Mouse (Mus musculus) left cerebral cortex, postnatal 4 days (tissue): ENCODE results near the gene Cln6. TPM values are rescaled to one million over a fixed set of nuclear protein-coding genes. Genes with fewer than 3 reads are reported as not detected.
A peak's percentile ranks its signal among the peaks of the same experiment; 100 is the strongest.
"Not testable (repeated sequence)": the region's sequence is repeated elsewhere in the genome, so short reads cannot be mapped to it uniquely, and the experiment has no call there.

Source experiments
- DNase-seq: peaks from one replicate; pipeline ENCODE4 v3.0.0-alpha.2; 2022
- intact Hi-C: fragments of 180-260 bp; cut with DNase I; formaldehyde crosslinking; loops from one replicate; pipeline ENCODE4 v1.15.1; 2025
- total RNA-seq, 2 experiments: library from RNA; stranded (reverse); gene quantifications; 2 replicates each; pipeline ENCODE4 v1.2.3; 2021

Cln6 gene
- total RNA-seq, 2 experiments from 2014 or later: 7.1 to 9.0 TPM

GRCm38 (mm10) chr9:62828662-62829086 is 9.9 kb upstream of the Cln6 start:
- intact Hi-C loops: no loop called here
- peak; percentile 94 for DNase-seq

- intact Hi-C loops: no loop called here
- no peak for DNase-seq
Measured at GRCm38 (mm10) chr9:62829877-62830276, 8.7 kb upstream of the Cln6 start.

- DNase-seq: no peak
- intact Hi-C loops: no loop called here
Measured at GRCm38 (mm10) chr9:62834906-62835305, 3.7 kb upstream of the Cln6 start.

- intact Hi-C loops: no loop called here
- DNase-seq: no peak
Measured at GRCm38 (mm10) chr9:62835705-62836446, 2.7 kb upstream of the Cln6 start.

GRCm38 (mm10) chr9:62837611-62838010 is 974 bp upstream of the Cln6 start:
- intact Hi-C loops: no loop called here
- DNase-seq: no peak

- intact Hi-C loops: no loop called here
- DNase-seq: no peak
Measured at GRCm38 (mm10) chr9:62838146-62838505, 459 bp upstream of the Cln6 start.

GRCm38 (mm10) chr9:62839172-62839770 is 686 bp downstream of the Cln6 start:
- intact Hi-C loops: no loop called here

GRCm38 (mm10) chr9:62843356-62844024 is 4.9 kb downstream of the Cln6 start:
- intact Hi-C loops: no loop called here
- DNase-seq: no peak

More at GRCm38 (mm10) chr9:62839172-62839770, 686 bp downstream of the Cln6 start:
- DNase-seq: peak; percentile 37

GRCm38 (mm10) chr9:62844461-62844860 is 5.9 kb downstream of the Cln6 start:
- intact Hi-C loops: no loop called here

GRCm38 (mm10) chr9:62847694-62848093 is 9.1 kb downstream of the Cln6 start:
- DNase-seq: peak; percentile 89
- intact Hi-C loops: loop anchor here (5.0 kb wide), 1 partner anchor 280 kb away; no protein-coding TSS in a partner anchor

More at GRCm38 (mm10) chr9:62844461-62844860, 5.9 kb downstream of the Cln6 start:
- DNase-seq: no peak

GRCm38 (mm10) chr9:62848641-62849040 is 10.1 kb downstream of the Cln6 start:
- DNase-seq: no peak
- intact Hi-C loops: loop anchor here (5.0 kb wide), 1 partner anchor 279 kb away; no protein-coding TSS in a partner anchor

- DNase-seq: no peak
- intact Hi-C loops: no loop called here
Measured at GRCm38 (mm10) chr9:62851571-62851970, 13.0 kb downstream of the Cln6 start.

- intact Hi-C loops: no loop called here
- DNase-seq: peak; percentile 34
Measured at GRCm38 (mm10) chr9:62854483-62854882, 15.9 kb downstream of the Cln6 start.

GRCm38 (mm10) chr9:62857216-62857615 is 18.6 kb downstream of the Cln6 start:
- no peak for DNase-seq
- intact Hi-C loops: no loop called here

- intact Hi-C loops: no loop called here
- peak; percentile 84 for DNase-seq
Measured at GRCm38 (mm10) chr9:62857719-62858261, 19.2 kb downstream of the Cln6 start, which contains the start of gene Calml4. Calml4 (plus strand) TSS chr9:62858080.

- intact Hi-C loops: no loop called here
- no peak for DNase-seq
Measured at GRCm38 (mm10) chr9:62858266-62859019, 19.9 kb downstream of the Cln6 start.

- DNase-seq, intact Hi-C loops: not testable (repeated sequence)
Measured at GRCm38 (mm10) chr9:62860102-62860501, 21.5 kb downstream of the Cln6 start.

- DNase-seq: peak; percentile 57
- intact Hi-C loops: no loop called here
Measured at GRCm38 (mm10) chr9:62860866-62861265, 22.3 kb downstream of the Cln6 start.

- intact Hi-C loops: not testable (repeated sequence)
Measured at GRCm38 (mm10) chr9:62869236-62869635, 30.7 kb downstream of the Cln6 start.

GRCm38 (mm10) chr9:62870728-62871127 is 32.1 kb downstream of the Cln6 start:
- DNase-seq: no peak
- intact Hi-C loops: no loop called here

More at GRCm38 (mm10) chr9:62869236-62869635, 30.7 kb downstream of the Cln6 start:
- DNase-seq: not testable (repeated sequence)
